Mouse (Mus musculus) forebrain, embryonic 10.5 days (tissue): Measurements from ENCODE around the gene C2. TPM values are rescaled to one million over a fixed set of nuclear protein-coding genes. Genes with fewer than 3 reads are reported as not detected.
"Not testable (repeated sequence)": the region's sequence is repeated elsewhere in the genome, so short reads cannot be mapped to it uniquely, and the experiment has no call there.

Experiments
- DNase-seq: peaks from one replicate; pipeline ENCODE4 v3.0.0-alpha.2; 2017; ENCODE audit warnings: low spot score; ENCODE audit errors: extremely low spot score
- H3K27ac ChIP-seq: fragments of 300-500 bp; sonication (generic); 2 replicates; pipeline ENCODE4 v1.5.1; 2016; ENCODE audit warnings: mild to moderate bottlenecking
- H3K27me3 ChIP-seq: fragments of 300-500 bp; sonication (generic); 2 replicates; pipeline ENCODE4 v1.6.1; 2016; ENCODE audit warnings: mild to moderate bottlenecking; ENCODE audit not compliant: poor library complexity, severe bottlenecking
- H3K36me3 ChIP-seq: fragments of 300-500 bp; sonication (generic); replicated peaks from 2 replicates; pipeline ENCODE4 v1.6.1; 2016; ENCODE audit warnings: mild to moderate bottlenecking, moderate library complexity
- H3K4me1 ChIP-seq: fragments of 300-500 bp; sonication (generic); 2 replicates; pipeline ENCODE4 v1.6.1; 2016
- H3K4me3 ChIP-seq: fragments of 300-500 bp; sonication (generic); 2 replicates; pipeline ENCODE4 v1.5.1; 2016; ENCODE audit warnings: mild to moderate bottlenecking, moderate library complexity
- H3K9me3 ChIP-seq: fragments of 300-500 bp; sonication (generic); 2 replicates; pipeline ENCODE4 v1.6.1; 2016; ENCODE audit warnings: mild to moderate bottlenecking, moderate library complexity
- WGBS: fragments of 180-500 bp; shearing (Covaris S2); methylation state at CpG from one replicate; pipeline ENCODE4 v1.1.7; 2016; 5-methylcytosine and 5-hydroxymethylcytosine counted together
- microRNA-seq: library from miRNA; unstranded; fragments of <30 nt; microRNA quantifications from one replicate; pipeline ENCODE4, GENCODE M21; 2017
- polyA plus RNA-seq: library from polyadenylated mRNA; unstranded; fragments of >200 nt; fragmentation: Nextera tagmentation; extraction: Ambion mirVana; gene quantifications from 2 replicates; pipeline ENCODE4 v1.2.1, GENCODE M21; 2016

Gene C2
- polyA plus RNA-seq, 1 experiment from 2014 or later = 0.83 TPM

DNA sequence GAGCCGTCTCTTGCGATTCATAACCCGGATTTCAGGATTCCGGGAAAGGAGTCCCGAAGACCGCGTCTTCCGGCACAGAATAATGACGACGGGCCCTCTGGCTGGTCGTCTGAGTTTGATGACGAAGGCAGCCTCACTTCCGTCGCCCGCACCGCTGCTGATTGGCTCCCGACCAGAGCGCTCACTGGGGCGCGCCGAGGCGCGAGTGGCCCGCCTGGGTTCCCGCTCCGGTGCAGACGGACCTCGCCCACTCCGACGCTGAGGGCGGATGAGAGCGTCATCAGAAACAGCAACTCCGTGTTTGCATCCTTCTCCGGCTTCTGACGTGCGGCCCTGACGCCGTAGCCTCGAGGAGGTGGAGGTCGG lies 61.2 kb downstream of the C2 start, which contains the start of the genes Stk19 and Dxo:
TSS of gene Stk19 (minus strand) at position 90 of the 366 bp plus-strand sequence.
TSS of gene Dxo (plus strand) at position 164 of the 366 bp plus-strand sequence.
- peak within 1 kb of the TSS; percentile 85 for H3K27ac ChIP-seq
- peaks cover 72% of the 10 kb centered on the region for H3K36me3 ChIP-seq
- H3K9me3 ChIP-seq = no peaks in the 10 kb centered on the region
- DNase-seq = peak; percentile 98
- WGBS = under 1% methylated on average over 40 of the region's 40 CpGs
- H3K27me3 ChIP-seq = no peaks in the 10 kb centered on the region
- H3K4me3 ChIP-seq = peak within 1 kb of the TSS; percentile 85
- peaks cover 39% of the 10 kb centered on the region for H3K4me1 ChIP-seq

DNA sequence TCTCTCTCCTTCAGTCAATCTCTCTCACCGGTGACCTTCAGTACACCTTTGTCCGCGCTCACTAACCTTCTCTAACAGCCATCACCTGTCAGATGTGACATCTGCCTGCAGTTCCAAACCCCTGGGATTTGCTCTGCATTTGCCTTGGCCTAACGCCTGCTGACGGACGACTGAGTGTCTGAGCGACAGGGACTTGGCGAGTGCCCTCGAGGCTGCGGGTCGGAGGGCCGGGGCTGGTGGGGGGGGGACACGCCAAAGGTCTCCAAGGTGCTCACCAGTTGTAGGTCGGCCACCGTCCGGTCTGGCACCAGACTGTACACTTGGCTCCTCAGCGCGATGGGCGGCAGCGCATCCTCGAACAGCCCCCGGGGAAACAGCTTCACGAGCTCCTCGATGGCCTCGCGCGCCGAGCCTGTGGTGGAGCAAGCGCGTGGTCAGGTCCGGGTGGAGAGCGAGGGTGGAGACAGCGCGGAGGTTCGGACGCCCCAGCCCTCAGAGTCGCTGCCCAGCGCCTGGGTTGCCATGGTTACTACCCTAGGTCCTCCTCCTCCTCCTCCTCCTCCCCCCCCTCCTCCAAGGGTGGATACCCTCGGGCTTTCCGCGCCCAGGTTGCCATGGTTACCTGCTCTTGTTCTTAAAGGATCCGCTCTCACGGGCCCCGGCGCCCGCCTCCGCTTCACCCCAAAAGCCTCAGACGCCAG lies 61.8 kb downstream of the C2 start:
- peak overlapping the region; percentile 85 for H3K4me3 ChIP-seq
- H3K27ac ChIP-seq = peak overlapping the region; percentile 85
- 6% methylated on average over 48 of the region's 48 CpGs for WGBS
- peaks cover 1% of the 10 kb centered on the region; the same call in 1 of the 2 replicates for H3K9me3 ChIP-seq
- peaks cover 72% of the 10 kb centered on the region for H3K36me3 ChIP-seq
- H3K27me3 ChIP-seq = no peaks in the 10 kb centered on the region
- peaks cover 39% of the 10 kb centered on the region for H3K4me1 ChIP-seq
- no peak for DNase-seq

DNA sequence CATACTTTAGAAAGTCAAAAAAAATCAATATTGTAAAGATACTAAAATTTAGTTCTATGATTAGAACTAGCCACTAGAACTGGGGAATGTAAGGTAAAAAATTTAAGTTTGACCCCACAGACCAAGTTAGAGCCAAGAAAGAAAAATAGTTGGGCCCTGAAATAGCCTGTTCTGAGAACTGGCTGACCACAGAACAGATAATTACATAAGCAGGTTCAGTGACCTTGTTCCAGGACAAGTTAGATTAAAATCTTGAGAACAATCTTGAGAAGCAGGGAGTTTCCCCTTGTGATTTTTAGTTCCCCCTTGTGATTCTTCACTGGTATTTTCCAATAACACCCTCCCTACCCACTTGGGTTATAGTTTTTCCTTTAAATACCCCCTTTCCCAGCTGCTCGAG lies 67.3 kb downstream of the C2 start:
- Histone ChIP-seq H3K9me3 (peaks cover 11% of the 10 kb centered on the region), H3K36me3 (peaks cover 91% of the 10 kb centered on the region)
- not testable (repeated sequence) for H3K4me1 ChIP-seq, DNase-seq, H3K27ac ChIP-seq, H3K27me3 ChIP-seq, H3K4me3 ChIP-seq
- WGBS = 100% methylated on average over 1 of the region's 1 CpGs

DNA sequence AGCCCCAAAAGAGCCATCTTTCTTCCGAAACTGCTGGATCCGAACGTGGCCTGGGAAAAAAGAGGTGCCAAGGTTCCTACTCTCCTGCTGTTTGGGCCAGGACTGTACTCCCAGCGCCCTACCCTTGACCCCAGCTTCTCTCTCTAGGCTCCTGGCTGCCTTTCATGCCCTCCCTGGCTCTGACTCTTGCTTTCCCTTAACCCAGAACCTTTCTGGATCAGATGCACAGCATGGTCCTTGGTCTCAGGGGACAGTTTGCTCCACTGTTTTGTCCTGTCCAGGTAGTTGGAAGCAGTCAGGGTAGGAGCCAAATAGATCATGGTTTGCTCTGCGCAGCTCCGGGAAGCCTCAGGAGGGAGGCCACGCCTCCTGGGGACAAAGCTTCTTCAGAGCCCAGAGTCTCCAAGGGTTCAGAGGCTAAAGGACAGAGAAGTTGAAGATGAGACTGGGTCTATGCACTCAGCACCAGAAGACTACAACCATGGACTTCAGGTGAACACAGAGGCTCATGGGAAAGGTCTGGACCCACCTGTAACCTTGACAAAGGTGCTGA lies 83.2 kb downstream of the C2 start:
- Histone ChIP-seq H3K27ac (no peak overlapping the region), H3K36me3 (no peaks in the 10 kb centered on the region), H3K9me3 (no peaks in the 10 kb centered on the region), H3K27me3 (no peaks in the 10 kb centered on the region), H3K4me1 (no peaks in the 10 kb centered on the region), H3K4me3 (no peak overlapping the region)
- DNase-seq = no peak
- 76% methylated on average over 7 of the region's 7 CpGs for WGBS

DNA sequence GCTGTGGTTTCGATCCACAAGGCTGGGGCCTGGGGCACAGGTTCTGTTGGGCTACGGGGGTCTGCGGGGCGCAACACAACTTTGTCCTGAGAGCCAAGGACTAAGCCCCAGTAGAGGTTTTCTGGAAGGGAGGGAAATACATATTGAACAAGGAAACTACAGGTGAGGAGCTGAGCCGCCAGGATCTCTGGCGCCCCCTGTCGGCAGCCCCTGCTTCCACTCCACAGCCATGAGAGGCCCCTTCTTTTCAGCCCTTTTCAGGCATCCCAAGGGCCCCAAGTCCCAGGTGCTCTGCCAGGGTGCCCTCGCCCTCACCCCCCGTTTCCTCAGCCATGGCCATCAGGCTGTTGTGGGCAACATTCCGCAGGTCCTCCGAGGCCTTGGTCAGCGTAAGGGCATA lies 84.3 kb downstream of the C2 start:
- not testable (repeated sequence) for H3K4me3 ChIP-seq, H3K9me3 ChIP-seq, DNase-seq, H3K27ac ChIP-seq, H3K36me3 ChIP-seq, H3K27me3 ChIP-seq, H3K4me1 ChIP-seq
- 57% methylated on average over 12 of the region's 12 CpGs for WGBS

Small RNA genes within 50 kb of the gene (microRNA-seq; reads per million reads assigned to microRNA genes)
- gene Mir6970 (not detected), gene Mir6971 (2.7 reads per million), gene Mir6972 (not detected)

Other genes with a start within 250 kb of the C2 start
- gene Tnxb, start 227.7 kb downstream of the C2 start, polyA plus RNA-seq = not detected in 2 replicates
- gene C4b, start 154.4 kb downstream of the C2 start, polyA plus RNA-seq = not detected in 2 replicates
- gene Cyp21a1, start 93.7 kb downstream of the C2 start, polyA plus RNA-seq = not detected in 2 replicates
- 28.6 and 31.6 TPM in 2 replicates for gene Stk19, start 61.3 kb downstream of the C2 start, polyA plus RNA-seq
- gene Dxo, start 61.2 kb downstream of the C2 start, polyA plus RNA-seq = 80.2 and 83.0 TPM in 2 replicates
- 58.0 and 58.3 TPM in 2 replicates for gene Skiv2l, start 48.1 kb downstream of the C2 start, polyA plus RNA-seq
- gene Nelfe, start 47.9 kb downstream of the C2 start, polyA plus RNA-seq = 150 and 153 TPM in 2 replicates
- 1.8 and 2.7 TPM in 2 replicates for gene Cfb, start 35.7 kb downstream of the C2 start, polyA plus RNA-seq
- 6.6 and 7.0 TPM in 2 replicates for gene Zbtb12, start 18.8 kb downstream of the C2 start, polyA plus RNA-seq
- 0.05 and 0.11 TPM in 2 replicates for gene Gm20547, start 16.2 kb downstream of the C2 start, polyA plus RNA-seq
- gene Ehmt2, start 204 bp upstream of the C2 start, polyA plus RNA-seq = 93.3 and 98.8 TPM in 2 replicates
- gene Slc44a4, start 16.2 kb upstream of the C2 start, polyA plus RNA-seq = 0.06 and 0.11 TPM in 2 replicates
- gene Neu1, start 33.0 kb upstream of the C2 start, polyA plus RNA-seq = 18.2 and 18.8 TPM in 2 replicates
- gene Hspa1b, start 61.0 kb upstream of the C2 start, polyA plus RNA-seq = 0.07 TPM in 1 of 2 replicates, not detected in the other
- gene Gm20481, start 71.6 kb upstream of the C2 start, polyA plus RNA-seq = not detected in 2 replicates
- 0.94 and 2.1 TPM in 2 replicates for gene Hspa1a, start 73.9 kb upstream of the C2 start, polyA plus RNA-seq
- gene Hspa1l, start 74.4 kb upstream of the C2 start, polyA plus RNA-seq = 1.1 TPM in 2 replicates
- gene Lsm2, start 83.6 kb upstream of the C2 start, polyA plus RNA-seq = 363 and 375 TPM in 2 replicates
- gene Vars, start 102.7 kb upstream of the C2 start, polyA plus RNA-seq = 229 and 234 TPM in 2 replicates
- 0.19 and 0.22 TPM in 2 replicates for gene Vwa7, start 118.3 kb upstream of the C2 start, polyA plus RNA-seq
- 3.0 and 4.1 TPM in 2 replicates for gene Sapcd1, start 129.8 kb upstream of the C2 start, polyA plus RNA-seq
- 4.3 and 5.1 TPM in 2 replicates for gene Msh5, start 148.5 kb upstream of the C2 start, polyA plus RNA-seq
- 174 and 179 TPM in 2 replicates for gene Clic1, start 151.7 kb upstream of the C2 start, polyA plus RNA-seq
- gene Ddah2, start 160.8 kb upstream of the C2 start, polyA plus RNA-seq = 414 and 441 TPM in 2 replicates
- gene Ly6g6c, start 167.1 kb upstream of the C2 start, polyA plus RNA-seq = 0.25 TPM in 1 of 2 replicates, not detected in the other
- gene Mpig6b, start 167.9 kb upstream of the C2 start, polyA plus RNA-seq = 0.59 and 0.72 TPM in 2 replicates
- 1.00 TPM in 1 of 2 replicates, not detected in the other for gene Ly6g6e, start 178.6 kb upstream of the C2 start, polyA plus RNA-seq
- 1.8 and 2.0 TPM in 2 replicates for gene Ly6g6d, start 179.8 kb upstream of the C2 start, polyA plus RNA-seq
- gene Ly6g6f, start 187.3 kb upstream of the C2 start, polyA plus RNA-seq = 0.46 and 0.69 TPM in 2 replicates
- 51.8 and 52.7 TPM in 2 replicates for gene Abhd16a, start 191.0 kb upstream of the C2 start, polyA plus RNA-seq
- not detected in 2 replicates for gene Ly6g5c, start 210.0 kb upstream of the C2 start, polyA plus RNA-seq
- gene Ly6g5b, start 217.2 kb upstream of the C2 start, polyA plus RNA-seq = 1.2 and 1.4 TPM in 2 replicates
- gene Gpank1, start 223.2 kb upstream of the C2 start, polyA plus RNA-seq = 33.9 and 42.2 TPM in 2 replicates
- gene Csnk2b, start 223.8 kb upstream of the C2 start, polyA plus RNA-seq = 290 and 303 TPM in 2 replicates
- gene D17H6S53E, start 228.1 kb upstream of the C2 start, polyA plus RNA-seq = 7.8 and 10.6 TPM in 2 replicates
- 0.74 and 0.97 TPM in 2 replicates for gene Apom, start 233.8 kb upstream of the C2 start, polyA plus RNA-seq
- 65.9 and 69.0 TPM in 2 replicates for gene Bag6, start 236.9 kb upstream of the C2 start, polyA plus RNA-seq